Mouse (Mus musculus) ovary, adult 10 weeks (tissue): ENCODE measurements around the gene Nfx1. TPM values are rescaled to one million over a fixed set of nuclear protein-coding genes. Genes with fewer than 3 reads are reported as not detected.

Experiments used
- polyA plus RNA-seq: library from polyadenylated mRNA; stranded (reverse); fragments of 350-450 nt; fragmentation: Illumina TruSeq; extraction: RNeasy Lipid Tissue Mini Kit (QIAGEN cat#74804); gene quantifications from one replicate; pipeline ENCODE4 v1.2.3, GENCODE M21; 2014

The Nfx1 gene
- 75.5 TPM for polyA plus RNA-seq

DNA sequence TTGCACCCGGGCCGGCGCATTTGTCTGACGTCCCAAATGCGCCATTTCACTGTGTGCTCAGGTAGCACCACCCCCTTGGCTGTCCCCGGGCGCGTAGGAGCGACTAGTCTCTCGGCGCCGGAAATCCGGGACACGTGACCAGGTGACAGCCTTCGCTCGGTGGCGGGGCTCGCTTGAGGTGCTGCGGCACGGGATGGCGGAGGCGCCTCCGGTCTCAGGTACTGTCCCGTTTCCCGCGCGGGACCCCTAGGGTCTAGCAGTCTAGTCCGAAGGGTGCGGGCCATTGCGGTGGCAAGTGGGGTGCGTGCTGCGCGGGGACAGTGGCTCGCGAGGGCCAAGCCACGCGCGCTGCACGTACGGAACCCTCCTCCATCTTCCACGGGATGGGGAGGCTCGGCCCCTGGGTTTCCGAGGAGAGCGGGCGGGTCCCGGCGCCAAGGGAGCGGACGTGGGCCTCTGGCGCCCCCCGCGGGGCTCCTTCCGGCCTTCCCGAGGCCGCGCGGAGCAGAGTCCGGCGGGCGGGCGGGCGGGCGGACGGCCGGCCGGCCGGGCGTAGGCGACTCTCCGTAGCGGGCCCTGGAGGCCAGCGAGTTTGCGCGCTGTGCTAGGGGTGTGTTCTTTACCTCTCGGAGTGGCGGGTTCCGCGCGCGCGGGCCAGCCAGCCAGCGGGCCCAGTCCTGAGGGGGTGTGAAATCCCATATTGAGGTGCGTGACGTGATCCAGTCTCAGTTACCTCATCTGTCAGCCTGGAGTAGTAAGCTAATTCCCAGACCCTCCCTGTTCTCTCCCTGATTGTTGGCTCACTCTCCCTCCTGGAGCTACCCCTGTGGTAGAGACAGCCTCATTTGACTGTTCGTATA, at the start of gene Nfx1:
Gene Nfx1, plus strand, starts transcription at position 65 of the 860 bp plus-strand sequence.

DNA sequence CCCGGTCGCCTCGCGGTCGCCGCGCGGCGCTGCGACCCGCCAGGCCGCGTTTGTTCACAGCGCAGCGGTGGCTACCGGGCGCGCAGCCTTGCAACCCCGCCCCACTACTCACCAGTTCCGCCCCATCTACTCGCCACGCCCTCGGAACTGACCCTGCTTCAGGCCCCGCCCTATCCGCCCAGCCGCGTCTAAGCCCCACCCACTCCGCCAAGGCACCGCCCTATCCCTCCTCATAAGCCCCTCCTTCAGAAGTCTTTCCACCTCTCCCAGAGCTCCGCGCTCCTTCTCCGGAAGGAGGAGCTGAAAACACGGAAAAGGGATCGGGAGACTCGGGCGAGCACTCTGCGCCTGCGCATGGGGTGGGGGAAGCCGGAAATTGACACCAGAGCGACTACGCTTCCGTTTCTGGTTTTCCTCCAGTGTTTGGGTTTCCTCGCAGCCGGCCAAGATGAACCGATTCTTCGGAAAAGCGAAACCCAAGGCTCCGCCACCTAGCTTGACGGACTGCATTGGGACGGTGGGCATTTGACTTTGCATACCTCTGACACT, 22.5 kb upstream of the Nfx1 start, which contains the start of the genes Bag1 and Chmp5:
Gene Bag1, minus strand, starts transcription at position 135 of the 549 bp plus-strand sequence.
Gene Chmp5, plus strand, starts transcription at position 248 of the 549 bp plus-strand sequence.

DNA sequence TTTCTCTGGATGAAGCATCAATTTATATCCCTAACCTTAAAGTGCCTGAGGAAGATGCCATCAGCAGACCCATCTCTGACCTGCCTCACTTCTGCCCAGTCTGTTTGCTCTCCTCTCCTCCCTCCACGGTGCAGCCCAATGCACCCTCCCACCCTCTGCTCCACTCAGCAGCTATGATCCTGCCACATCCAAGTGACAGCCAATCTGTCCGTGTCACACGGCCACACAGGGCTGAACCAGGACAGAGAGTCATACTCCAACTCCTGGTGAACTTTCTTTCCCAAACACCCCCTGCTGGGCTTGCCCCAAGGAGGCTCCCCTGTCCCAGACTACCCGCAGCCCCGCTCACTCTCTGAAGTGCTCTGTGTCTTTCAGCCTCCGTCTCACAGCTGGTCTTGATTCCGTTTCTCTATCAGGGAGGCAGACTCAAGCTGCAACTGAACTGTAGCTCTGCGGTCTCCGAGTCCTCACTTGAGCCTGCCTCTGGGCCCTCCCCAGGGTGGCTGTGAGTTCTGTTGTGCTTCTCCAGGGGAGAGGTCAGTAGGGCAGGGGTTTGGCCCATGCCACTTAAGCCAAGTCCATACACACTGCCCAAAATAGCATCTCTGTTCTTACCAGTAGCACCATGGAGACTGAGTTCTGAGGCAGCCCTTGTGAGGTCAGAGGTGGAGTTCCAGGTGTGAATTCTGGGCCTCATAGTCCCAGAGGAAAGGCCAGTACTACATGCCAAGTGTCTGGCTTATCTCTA, 77.0 kb downstream of the Nfx1 start, which contains the start of gene Aqp7:
Gene Aqp7, minus strand, starts transcription at position 616 of the 748 bp plus-strand sequence.

Other genes starting within 250 kb of the Nfx1 start
- gene Dnaja1, start 248.8 kb upstream of the Nfx1 start, polyA plus RNA-seq: 1,196 TPM
- 234 TPM for gene Smu1, start 213.0 kb upstream of the Nfx1 start, polyA plus RNA-seq
- 115 TPM for gene B4galt1, start 116.9 kb upstream of the Nfx1 start, polyA plus RNA-seq
- gene Spink4, start 50.9 kb upstream of the Nfx1 start, polyA plus RNA-seq: 2.6 TPM
- 565 TPM for gene Bag1, start 22.6 kb upstream of the Nfx1 start, polyA plus RNA-seq
- gene Chmp5, start 22.5 kb upstream of the Nfx1 start, polyA plus RNA-seq: 171 TPM
- gene Aqp7, start 77.2 kb downstream of the Nfx1 start, polyA plus RNA-seq: 0.48 TPM
- 0.26 TPM for gene Aqp3, start 127.3 kb downstream of the Nfx1 start, polyA plus RNA-seq
- 3.9 TPM for gene Nol6, start 153.5 kb downstream of the Nfx1 start, polyA plus RNA-seq
- gene Ube2r2, start 164.8 kb downstream of the Nfx1 start, polyA plus RNA-seq: 270 TPM